Mouse (Mus musculus) CH12.LX (cell line): ENCODE results near the gene Ptprq. TPM values are rescaled to one million over a fixed set of nuclear protein-coding genes. Genes with fewer than 3 reads are reported as not detected.

Source experiments
- DNase-seq: peaks from one replicate; pipeline ENCODE4 v3.0.0-alpha.2; 2013; ENCODE audit errors: extremely low read depth
- H3K27ac ChIP-seq: 2 replicates; pipeline ENCODE4 v1.5.1; 2012; ENCODE audit warnings: low read depth, mild to moderate bottlenecking, control low read depth, moderate library complexity; ENCODE audit not compliant: insufficient read depth
- H3K27me3 ChIP-seq: replicated peaks from 2 replicates; pipeline ENCODE3; 2012; ENCODE audit warnings: inconsistent platforms
- H3K36me3 ChIP-seq, 2 experiments: replicated peaks in 1 of 2; 2 replicates each; pipeline versions ENCODE3 to v1.6.1; 2012; ENCODE audit warnings: inconsistent platforms in 1 of 2, low read length in 1 of 2, mild to moderate bottlenecking in 1 of 2, mixed read lengths in 1 of 2, moderate library complexity in 1 of 2; ENCODE audit not compliant: control insufficient read depth in 1 of 2, insufficient read depth in 1 of 2
- H3K4me1 ChIP-seq, 2 experiments: 2 replicates each; pipeline ENCODE4 v1.6.1; 2012; ENCODE audit warnings: inconsistent platforms in 1 of 2, moderate library complexity in 1 of 2; ENCODE audit not compliant: insufficient read depth in 2 of 2, control insufficient read depth in 1 of 2
- H3K4me2 ChIP-seq: 2 replicates; pipeline ENCODE4 v1.6.1; 2012; ENCODE audit warnings: low read depth, mild to moderate bottlenecking, control low read depth; ENCODE audit not compliant: poor library complexity, insufficient read depth, severe bottlenecking
- H3K4me3 ChIP-seq, 3 experiments: fragments of 150-350 bp in 1 of 3; sonication (generic) in 1 of 3; replicated peaks in 1 of 3; 2 replicates each; pipeline versions ENCODE3 to v1.5.1; 2011 to 2012; ENCODE audit warnings: low read depth in 2 of 3, low read length in 2 of 3, mild to moderate bottlenecking in 2 of 3, moderate library complexity in 2 of 3, control low read depth in 1 of 3, improper control_type of control experiment in 1 of 3, inconsistent platforms in 1 of 3, mixed read lengths in 1 of 3; ENCODE audit not compliant: poor library complexity in 1 of 3
- H3K79me2 ChIP-seq: replicated peaks from 2 replicates; pipeline ENCODE4 v1.6.1; 2012; ENCODE audit warnings: mild to moderate bottlenecking, moderate library complexity; ENCODE audit not compliant: control insufficient read depth, poor library complexity, insufficient read depth, severe bottlenecking; ENCODE audit errors: extremely low read depth
- H3K9ac ChIP-seq: 2 replicates; pipeline ENCODE4 v1.6.1; 2012; ENCODE audit warnings: low read depth, mild to moderate bottlenecking, control low read depth, moderate library complexity; ENCODE audit not compliant: insufficient read depth
- H3K9me3 ChIP-seq: replicated peaks from 2 replicates; pipeline ENCODE3; 2012; ENCODE audit warnings: low read length, inconsistent platforms, mixed read lengths
- BHLHE40 ChIP-seq: IDR thresholded peaks from 2 replicates; pipeline ENCODE4 v1.6.1; 2011; ENCODE audit warnings: mild to moderate bottlenecking, low read depth, low read length, improper control_type of control experiment
- CHD1 ChIP-seq: IDR thresholded peaks from 2 replicates; pipeline ENCODE4 v1.6.1; 2012; ENCODE audit warnings: low read depth, low read length, improper control_type of control experiment, inconsistent platforms
- E2F4 ChIP-seq: IDR thresholded peaks from 2 replicates; pipeline ENCODE4 v1.6.1; 2011; ENCODE audit warnings: low read depth, low read length, improper control_type of control experiment; ENCODE audit not compliant: insufficient replicate concordance
- EP300 ChIP-seq: IDR thresholded peaks from 2 replicates; pipeline ENCODE4 v1.6.1; 2011; ENCODE audit warnings: low read length, improper control_type of control experiment
- ETS1 ChIP-seq: conservative IDR thresholded peaks from 2 replicates; pipeline ENCODE4 v1.6.1; 2012; ENCODE audit warnings: low read depth, mild to moderate bottlenecking, inconsistent platforms, low read length, improper control_type of control experiment, moderate library complexity
- HCFC1 ChIP-seq: IDR thresholded peaks from 2 replicates; pipeline ENCODE4 v1.6.1; 2012; ENCODE audit warnings: low read depth, mild to moderate bottlenecking, inconsistent platforms, low read length, improper control_type of control experiment
- JUND ChIP-seq: conservative IDR thresholded peaks from 2 replicates; pipeline ENCODE4 v1.6.1; 2011; ENCODE audit warnings: low read depth, low read length, improper control_type of control experiment
- KAT2A ChIP-seq: IDR thresholded peaks from 2 replicates; pipeline ENCODE4 v1.6.1; 2012; ENCODE audit warnings: low read length, improper control_type of control experiment, inconsistent platforms; ENCODE audit not compliant: insufficient replicate concordance
- MAFK ChIP-seq: IDR thresholded peaks from 2 replicates; pipeline ENCODE4 v1.6.1; 2011; ENCODE audit warnings: low read length, improper control_type of control experiment; ENCODE audit not compliant: insufficient replicate concordance
- MAZ ChIP-seq: IDR thresholded peaks from 2 replicates; pipeline ENCODE4 v1.6.1; 2012; ENCODE audit warnings: low read depth, mild to moderate bottlenecking, inconsistent platforms, low read length, improper control_type of control experiment, moderate library complexity
- MEF2A ChIP-seq: IDR thresholded peaks from 2 replicates; pipeline ENCODE4 v1.6.1; 2014; ENCODE audit warnings: low read depth, mild to moderate bottlenecking, inconsistent platforms, low read length, improper control_type of control experiment, borderline replicate concordance
- MXI1 ChIP-seq: IDR thresholded peaks from 2 replicates; pipeline ENCODE4 v1.6.1; 2011; ENCODE audit warnings: mild to moderate bottlenecking, low read depth, low read length, improper control_type of control experiment
- NELFE ChIP-seq: IDR thresholded peaks from 2 replicates; pipeline ENCODE4 v1.6.1; 2011; ENCODE audit warnings: low read depth, low read length, improper control_type of control experiment
- PAX5 ChIP-seq: IDR thresholded peaks from 2 replicates; pipeline ENCODE4 v1.6.1; 2012; ENCODE audit warnings: low read length, inconsistent platforms, mixed read lengths
- POLR2A ChIP-seq: IDR thresholded peaks from 2 replicates; pipeline ENCODE4 v1.6.1; 2011; ENCODE audit warnings: low read depth, mild to moderate bottlenecking, improper control_type of control experiment, low read length
- POLR2AphosphoS2 ChIP-seq: IDR thresholded peaks from 2 replicates; pipeline ENCODE4 v1.6.1; 2011; ENCODE audit warnings: low read depth, low read length, improper control_type of control experiment
- RCOR1 ChIP-seq: conservative IDR thresholded peaks from 2 replicates; pipeline ENCODE4 v1.6.1; 2012; ENCODE audit warnings: low read depth, mild to moderate bottlenecking, inconsistent platforms, low read length, improper control_type of control experiment
- SIN3A ChIP-seq: IDR thresholded peaks from 2 replicates; pipeline ENCODE4 v1.6.1; 2012; ENCODE audit warnings: low read length, improper control_type of control experiment, inconsistent platforms
- SMC3 ChIP-seq: IDR thresholded peaks from 2 replicates; pipeline ENCODE4 v1.6.1; 2011; ENCODE audit warnings: low read depth, low read length, improper control_type of control experiment
- USF2 ChIP-seq: conservative IDR thresholded peaks from 2 replicates; pipeline ENCODE4 v1.6.1; 2011; ENCODE audit warnings: low read depth, low read length, improper control_type of control experiment
- ZKSCAN1 ChIP-seq: IDR thresholded peaks from 2 replicates; pipeline ENCODE4 v1.6.1; 2012; ENCODE audit warnings: low read depth, inconsistent platforms, low read length, improper control_type of control experiment, borderline replicate concordance
- dilution Hi-C: fragments of 300-500 bp; cut with MboI; formaldehyde crosslinking; loops from 2 replicates; pipeline ENCODE4 v1.14.3; 2020; ENCODE audit warnings: low sequenced_read_pairs; ENCODE audit not compliant: extremely low pct_unique_long_range_greater_than_20kb, extremely low pct_ligation_motif_present
- in situ Hi-C: fragments of 300-500 bp; cut with MboI; formaldehyde crosslinking; loops from 3 replicates; pipeline ENCODE4 v1.14.3; 2019; ENCODE audit warnings: low sequenced_read_pairs, low pct_ligation_motif_present, low pct_unique_long_range_greater_than_20kb, mixed read lengths
- polyA plus RNA-seq: library from polyadenylated mRNA; unstranded; fragments of >175 nt; gene quantifications from 2 replicates; pipeline ENCODE4 v1.2.1, GENCODE M21; 2012; ENCODE audit warnings: low read depth; ENCODE audit not compliant: insufficient read length
- total RNA-seq, 2 experiments: library from RNA; depleted of rRNA; stranded (reverse); fragments of 300-350 nt in 1 of 2; fragments of >200 nt in 1 of 2; gene quantifications; 2 replicates each; pipeline ENCODE4 v1.2.3; 2012 to 2014

Ptprq gene
- total and polyA plus RNA-seq, 3 experiments = not detected

GRCm38 (mm10) chr10:107568261-107568660, 151.6 kb downstream of the Ptprq start:
- H3K9ac ChIP-seq = no peak overlapping the region
- TF ChIP-seq CHD1 (no peak), MAFK (no peak), SIN3A (no peak), BHLHE40 (no peak), JUND (no peak), HCFC1 (no peak), PAX5 (no peak), POLR2A (no peak)
- TF ChIP-seq, all 38 proteins: peak for 0
- Histone ChIP-seq H3K27ac (no peak overlapping the region), H3K36me3 (no peaks in the 10 kb centered on the region), H3K79me2 (no peaks in the 10 kb centered on the region), H3K4me3 (no peak overlapping the region), H3K9me3 (peaks cover 17% of the 10 kb centered on the region), H3K27me3 (no peaks in the 10 kb centered on the region), H3K4me1 (no peaks in the 10 kb centered on the region), H3K4me2 (no peak overlapping the region)
- dilution Hi-C loops (no loop called here), in situ Hi-C loops (no loop called here)
- no peak for DNase-seq

- Histone ChIP-seq H3K9ac (no peak overlapping the region), H3K27ac (no peak overlapping the region), H3K4me1 (no peaks in the 10 kb centered on the region)
- dilution Hi-C loops = no loop called here
- TF ChIP-seq NELFE (no peak), POLR2A (no peak), ZKSCAN1 (no peak), KAT2A (no peak), MEF2A (no peak), EP300 (no peak), MAZ (no peak), E2F4 (no peak), JUND (no peak)
- TF ChIP-seq, all 38 proteins: peak for 0
- Histone ChIP-seq H3K9me3 (peaks cover 6% of the 10 kb centered on the region), H3K79me2 (no peaks in the 10 kb centered on the region), H3K4me3 (no peak overlapping the region), H3K4me2 (no peak overlapping the region), H3K27me3 (no peaks in the 10 kb centered on the region), H3K36me3 (no peaks in the 10 kb centered on the region)
- in situ Hi-C loops = no loop called here
- no peak for DNase-seq
Measured at GRCm38 (mm10) chr10:107562875-107563274, 157.0 kb downstream of the Ptprq start.

- Histone ChIP-seq H3K27me3 (no peaks in the 10 kb centered on the region), H3K9ac (no peak overlapping the region), H3K4me2 (no peak overlapping the region), H3K27ac (no peak overlapping the region), H3K36me3 (no peaks in the 10 kb centered on the region), H3K9me3 (peaks cover 6% of the 10 kb centered on the region), H3K79me2 (no peaks in the 10 kb centered on the region), H3K4me3 (no peak overlapping the region), H3K4me1 (no peaks in the 10 kb centered on the region)
- no peak for DNase-seq
- in situ Hi-C loops = no loop called here
- dilution Hi-C loops = no loop called here
- TF ChIP-seq BHLHE40 (no peak), POLR2A (no peak), CHD1 (no peak), NELFE (no peak), SMC3 (no peak), ETS1 (no peak), MEF2A (no peak), USF2 (no peak), RCOR1 (no peak), POLR2AphosphoS2 (no peak), MXI1 (no peak), HCFC1 (no peak), MAZ (no peak)
- TF ChIP-seq, all 38 proteins: peak for 0
Measured at GRCm38 (mm10) chr10:107560881-107561280, 159.0 kb downstream of the Ptprq start.
